Mouse (Mus musculus) ES-E14 (cell line): ENCODE results near the gene Sdhaf3. TPM values are rescaled to one million over a fixed set of nuclear protein-coding genes. Genes with fewer than 3 reads are reported as not detected.

ENCODE experiments used
- DNase-seq: peaks from one replicate; pipeline ENCODE4 v3.0.0-alpha.2; 2013; ENCODE audit warnings: low read depth, low spot score
- H3K27ac ChIP-seq: 2 replicates; pipeline ENCODE4 v1.5.1; 2012; ENCODE audit warnings: low read depth, mild to moderate bottlenecking, low read length, moderate library complexity, mixed read lengths; ENCODE audit not compliant: poor library complexity, insufficient read depth, severe bottlenecking
- H3K36me3 ChIP-seq: 2 replicates; pipeline ENCODE4 v1.6.1; 2012; ENCODE audit warnings: mild to moderate bottlenecking, low read length, moderate library complexity, mixed read lengths; ENCODE audit not compliant: control insufficient read depth, poor library complexity, insufficient read depth, severe bottlenecking
- H3K4me1 ChIP-seq, 2 experiments: fragments of 150-350 bp in 1 of 2; sonication (generic) in 1 of 2; 2 replicates each; pipeline ENCODE4 v1.6.1; 2012; ENCODE audit warnings: low read length in 2 of 2, mild to moderate bottlenecking in 1 of 2, mixed read lengths in 1 of 2; ENCODE audit not compliant: control insufficient read depth in 2 of 2, insufficient read depth in 2 of 2, poor library complexity in 1 of 2
- H3K4me3 ChIP-seq, 2 experiments: fragments of 150-350 bp in 1 of 2; sonication (generic) in 1 of 2; 2 replicates each; pipeline ENCODE4 v1.5.1; 2012; ENCODE audit warnings: low read length in 2 of 2, low read depth in 1 of 2, mild to moderate bottlenecking in 1 of 2, mixed read lengths in 1 of 2; ENCODE audit not compliant: insufficient read depth in 1 of 2, poor library complexity in 1 of 2, severe bottlenecking in 1 of 2
- H3K9ac ChIP-seq: 2 replicates; pipeline ENCODE4 v1.6.1; 2012; ENCODE audit warnings: low read depth, mild to moderate bottlenecking, low read length, mixed read lengths; ENCODE audit not compliant: poor library complexity, insufficient read depth, severe bottlenecking
- H3K9me3 ChIP-seq: fragments of 150-350 bp; sonication (generic); 2 replicates; pipeline ENCODE4 v1.6.1; 2012; ENCODE audit warnings: low read depth, mild to moderate bottlenecking, low read length; ENCODE audit not compliant: control insufficient read depth, insufficient read depth
- CHD2 ChIP-seq: IDR thresholded peaks from 2 replicates; pipeline ENCODE4 v1.6.1; 2014; ENCODE audit warnings: mild to moderate bottlenecking, low read depth, low read length, inconsistent platforms
- HCFC1 ChIP-seq: IDR thresholded peaks from 2 replicates; pipeline ENCODE4 v1.6.1; 2012; ENCODE audit warnings: low read length, inconsistent platforms, borderline replicate concordance; ENCODE audit not compliant: insufficient read depth
- MAFK ChIP-seq: IDR thresholded peaks from 2 replicates; pipeline ENCODE4 v1.6.1; 2014; ENCODE audit warnings: mild to moderate bottlenecking, low read depth, low read length, inconsistent platforms; ENCODE audit not compliant: insufficient read depth
- ZC3H11A ChIP-seq: IDR thresholded peaks from 2 replicates; pipeline ENCODE4 v1.6.1; 2012; ENCODE audit warnings: low read depth, mild to moderate bottlenecking, inconsistent platforms, low read length, borderline replicate concordance
- ZNF384 ChIP-seq: IDR thresholded peaks from 2 replicates; pipeline ENCODE4 v1.6.1; 2012; ENCODE audit warnings: low read depth, low read length, inconsistent platforms
- in situ Hi-C, 2 experiments: fragments of 600-800 bp; cut with MboI; formaldehyde crosslinking; loops; one replicate each; pipeline ENCODE4 v1.15.1; 2025; ENCODE audit warnings: low sequenced_read_pairs in 2 of 2, inconsistent platforms in 1 of 2; ENCODE audit not compliant: unreplicated experiment in 2 of 2
- total RNA-seq: library from RNA; depleted of rRNA; stranded (reverse); fragments of 300-350 nt; gene quantifications from 2 replicates; pipeline ENCODE4 v1.2.3, GENCODE M21; 2012

Sdhaf3 gene
- total RNA-seq, 1 experiment, result 3.3 TPM

GRCm38 (mm10) chr6:7004005-7004404, 48.2 kb downstream of the Sdhaf3 start:
- no peak overlapping the region for H3K27ac ChIP-seq
- no peak for TF ChIP-seq CHD2
- TF ChIP-seq ZC3H11A, result 0 out of 2 replicates have a peak, but pooled peaks have one; percentile 24
- no peaks in the 10 kb centered on the region for H3K4me1 ChIP-seq
- no peaks in the 10 kb centered on the region for H3K9me3 ChIP-seq
- H3K4me3 ChIP-seq, result no peak overlapping the region
- no peak overlapping the region for H3K9ac ChIP-seq
- H3K36me3 ChIP-seq, result no peaks in the 10 kb centered on the region
- in situ Hi-C loops, result no loop called here
- peak; percentile 31 for DNase-seq

- Histone ChIP-seq H3K4me3 (no peak overlapping the region), H3K9ac (no peak overlapping the region), H3K9me3 (no peaks in the 10 kb centered on the region), H3K27ac (no peak overlapping the region), H3K36me3 (no peaks in the 10 kb centered on the region), H3K4me1 (no peaks in the 10 kb centered on the region)
- TF ChIP-seq CHD2 (no peak), HCFC1 (no peak), ZC3H11A (no peak), MAFK (no peak), ZNF384 (no peak)
- in situ Hi-C loops, result no loop called here
- no peak for DNase-seq
Measured at GRCm38 (mm10) chr6:7038087-7038486, 82.3 kb downstream of the Sdhaf3 start.

- H3K36me3 ChIP-seq, result no peaks in the 10 kb centered on the region
- no peak overlapping the region for H3K27ac ChIP-seq
- no peak for DNase-seq
- TF ChIP-seq CHD2 (no peak), ZC3H11A (no peak), ZNF384 (no peak), HCFC1 (no peak), MAFK (no peak)
- H3K9ac ChIP-seq, result no peak overlapping the region
- in situ Hi-C loops, result no loop called here
- H3K4me3 ChIP-seq, result no peak overlapping the region
- no peaks in the 10 kb centered on the region for H3K9me3 ChIP-seq
- H3K4me1 ChIP-seq, result no peaks in the 10 kb centered on the region
Measured at GRCm38 (mm10) chr6:7038835-7039234, 83.0 kb downstream of the Sdhaf3 start.

- no peak overlapping the region for H3K4me3 ChIP-seq
- no peak for TF ChIP-seq HCFC1
- TF ChIP-seq CHD2, result no peak
- no peak overlapping the region for H3K27ac ChIP-seq
- no peaks in the 10 kb centered on the region for H3K9me3 ChIP-seq
- H3K9ac ChIP-seq, result no peak overlapping the region
- no peak for DNase-seq
- no peaks in the 10 kb centered on the region for H3K4me1 ChIP-seq
- in situ Hi-C loops, result no loop called here
- no peaks in the 10 kb centered on the region for H3K36me3 ChIP-seq
Measured at GRCm38 (mm10) chr6:7041912-7042311, 86.1 kb downstream of the Sdhaf3 start.

- Histone ChIP-seq H3K9me3 (no peaks in the 10 kb centered on the region), H3K9ac (no peak overlapping the region), H3K36me3 (no peaks in the 10 kb centered on the region), H3K4me1 (no peaks in the 10 kb centered on the region), H3K27ac (no peak overlapping the region), H3K4me3 (no peak overlapping the region)
- TF ChIP-seq HCFC1 (no peak), CHD2 (no peak), MAFK (no peak), ZNF384 (no peak), ZC3H11A (no peak)
- no peak for DNase-seq
- in situ Hi-C loops, result no loop called here
Measured at GRCm38 (mm10) chr6:7062819-7063218, 107.0 kb downstream of the Sdhaf3 start.
